Mouse (Mus musculus) neural tube, embryonic 13.5 days (tissue): ENCODE results near the gene Smchd1. TPM values are rescaled to one million over a fixed set of nuclear protein-coding genes. Genes with fewer than 3 reads are reported as not detected.

Source experiments
- ATAC-seq: fragments of 200-750 bp; cut with Nextera tagmentation; 2 replicates; pipeline ENCODE4 v1.8.0; 2017; ENCODE audit warnings: low read depth, mild to moderate bottlenecking, moderate TSS enrichment, moderate library complexity
- H3K27ac ChIP-seq: fragments of 300-500 bp; sonication (generic); replicated peaks from 2 replicates; pipeline ENCODE4 v1.5.1; 2015; ENCODE audit warnings: moderate library complexity, mild to moderate bottlenecking, inconsistent platforms
- H3K27me3 ChIP-seq: fragments of 300-500 bp; sonication (generic); 2 replicates; pipeline ENCODE4 v1.6.1; 2015; ENCODE audit warnings: mild to moderate bottlenecking, inconsistent platforms
- H3K36me3 ChIP-seq: fragments of 300-500 bp; sonication (generic); 2 replicates; pipeline ENCODE4 v1.6.1; 2015; ENCODE audit warnings: mild to moderate bottlenecking, inconsistent platforms
- H3K4me1 ChIP-seq: fragments of 300-500 bp; sonication (generic); replicated peaks from 2 replicates; pipeline ENCODE4 v1.6.1; 2015; ENCODE audit warnings: inconsistent platforms
- H3K4me2 ChIP-seq: fragments of 300-500 bp; sonication (generic); 2 replicates; pipeline ENCODE4 v1.6.1; 2015; ENCODE audit warnings: inconsistent platforms, mild to moderate bottlenecking, moderate library complexity
- H3K4me3 ChIP-seq: fragments of 300-500 bp; sonication (generic); 2 replicates; pipeline ENCODE4 v1.5.1; 2015; ENCODE audit warnings: mild to moderate bottlenecking, inconsistent platforms
- H3K9ac ChIP-seq: fragments of 300-500 bp; sonication (generic); 2 replicates; pipeline ENCODE4 v1.6.1; 2015; ENCODE audit warnings: moderate library complexity, mild to moderate bottlenecking, inconsistent platforms
- H3K9me3 ChIP-seq: fragments of 300-500 bp; sonication (generic); 2 replicates; pipeline ENCODE4 v1.6.1; 2016; ENCODE audit warnings: inconsistent platforms
- WGBS: fragments of 180-500 bp; shearing (Covaris S2); methylation state at CpG from one replicate; pipeline ENCODE4 v1.1.7; 2015; 5-methylcytosine and 5-hydroxymethylcytosine counted together
- polyA plus RNA-seq: library from polyadenylated mRNA; unstranded; fragments of >200 nt; fragmentation: Nextera tagmentation; extraction: Ambion mirVana; gene quantifications from 2 replicates; pipeline ENCODE4 v1.2.1, GENCODE M21; 2015

Gene Smchd1
- polyA plus RNA-seq, 1 experiment from 2014 or later = 34.5 TPM

- no peaks in the 10 kb centered on the region for H3K36me3 ChIP-seq
- peaks cover 22% of the 10 kb centered on the region for H3K27me3 ChIP-seq
- no peak overlapping the region for H3K4me3 ChIP-seq
- no peaks in the 10 kb centered on the region for H3K9me3 ChIP-seq
- peaks cover 30% of the 10 kb centered on the region for H3K4me1 ChIP-seq
- H3K9ac ChIP-seq = no peak overlapping the region
- WGBS = 87% methylated on average over 4 of the region's 4 CpGs
- no peak overlapping the region for H3K27ac ChIP-seq
- no peak overlapping the region for H3K4me2 ChIP-seq
- ATAC-seq = no peak
Observed at GRCm38 (mm10) chr17:71306716-71307115, 168.4 kb downstream of the Smchd1 start.

GRCm38 (mm10) chr17:71306091-71306490 lies 169.1 kb downstream of the Smchd1 start:
- Histone ChIP-seq H3K4me3 (no peak overlapping the region), H3K36me3 (no peaks in the 10 kb centered on the region), H3K4me2 (no peak overlapping the region), H3K9ac (no peak overlapping the region), H3K4me1 (peaks cover 24% of the 10 kb centered on the region), H3K9me3 (no peaks in the 10 kb centered on the region), H3K27ac (no peak overlapping the region), H3K27me3 (peaks cover 16% of the 10 kb centered on the region)
- 90% methylated on average over 6 of the region's 6 CpGs for WGBS
- no peak for ATAC-seq

GRCm38 (mm10) chr17:71303444-71303843 lies 171.7 kb downstream of the Smchd1 start:
- Histone ChIP-seq H3K27ac (no peak overlapping the region), H3K4me1 (no peaks in the 10 kb centered on the region), H3K9me3 (no peaks in the 10 kb centered on the region), H3K27me3 (no peaks in the 10 kb centered on the region), H3K36me3 (no peaks in the 10 kb centered on the region), H3K4me2 (no peak overlapping the region), H3K4me3 (no peak overlapping the region), H3K9ac (no peak overlapping the region)
- ATAC-seq = no peak
- 85% methylated on average over 6 of the region's 6 CpGs for WGBS

DNA sequence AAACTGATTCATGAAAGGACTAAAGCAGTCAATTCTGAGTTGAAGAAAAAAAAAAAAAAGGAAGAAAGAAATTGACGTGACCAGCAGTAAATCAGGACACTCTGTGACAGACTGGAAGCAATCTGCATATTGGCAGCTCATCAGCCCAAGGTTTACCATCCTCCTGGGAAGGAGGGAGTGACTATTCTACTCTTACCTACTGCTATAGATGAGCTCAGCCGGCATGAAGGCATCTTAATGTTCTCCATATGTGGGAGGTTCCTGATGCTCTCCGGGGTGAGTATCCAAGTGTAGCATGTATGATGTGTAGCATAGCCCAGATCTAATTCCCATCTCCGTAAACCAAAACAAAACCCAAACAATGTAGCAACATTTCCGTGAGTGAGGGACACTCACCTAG lies 173.7 kb downstream of the Smchd1 start:
- no peak overlapping the region for H3K4me2 ChIP-seq
- 63% methylated on average over 5 of the region's 5 CpGs for WGBS

GRCm38 (mm10) chr17:71300338-71300737 lies 174.8 kb downstream of the Smchd1 start:
- Histone ChIP-seq H3K9ac (no peak overlapping the region), H3K4me2 (no peak overlapping the region), H3K4me3 (no peak overlapping the region), H3K27ac (no peak overlapping the region), H3K36me3 (no peaks in the 10 kb centered on the region), H3K4me1 (no peaks in the 10 kb centered on the region), H3K9me3 (no peaks in the 10 kb centered on the region), H3K27me3 (no peaks in the 10 kb centered on the region)
- 92% methylated on average over 2 of the region's 2 CpGs for WGBS
- no peak for ATAC-seq

More for the DNA sequence above, 173.7 kb downstream of the Smchd1 start:
- Histone ChIP-seq H3K9me3 (no peaks in the 10 kb centered on the region), H3K27me3 (no peaks in the 10 kb centered on the region), H3K4me1 (no peaks in the 10 kb centered on the region), H3K36me3 (no peaks in the 10 kb centered on the region), H3K9ac (no peak overlapping the region), H3K27ac (no peak overlapping the region), H3K4me3 (no peak overlapping the region)
- ATAC-seq = no peak

- Histone ChIP-seq H3K4me3 (no peak overlapping the region), H3K9me3 (no peaks in the 10 kb centered on the region), H3K36me3 (no peaks in the 10 kb centered on the region), H3K4me1 (no peaks in the 10 kb centered on the region), H3K9ac (no peak overlapping the region), H3K4me2 (no peak overlapping the region), H3K27me3 (no peaks in the 10 kb centered on the region), H3K27ac (no peak overlapping the region)
- WGBS = 93% methylated on average over 4 of the region's 4 CpGs
- ATAC-seq = no peak
Observed at GRCm38 (mm10) chr17:71299879-71300278, 175.3 kb downstream of the Smchd1 start.

DNA sequence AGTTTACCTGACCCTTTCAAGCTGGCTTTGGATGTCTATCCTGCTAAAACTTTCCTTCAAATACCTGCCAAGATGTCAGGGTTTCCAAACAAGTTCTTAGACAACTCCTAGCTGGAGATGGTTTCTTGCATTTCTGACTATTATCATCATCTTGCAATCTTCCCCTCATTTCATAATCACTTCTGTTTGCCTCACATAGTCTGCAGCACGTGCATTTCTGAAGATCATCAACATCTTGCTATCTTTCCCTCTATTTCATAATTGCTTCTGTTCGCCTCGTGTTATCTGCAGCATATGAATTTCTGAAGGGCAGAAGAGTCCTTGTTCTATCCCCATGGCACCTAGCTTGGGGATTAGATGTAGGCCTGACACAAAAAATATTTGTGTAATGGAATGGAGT lies 180.6 kb downstream of the Smchd1 start:
- Histone ChIP-seq H3K4me3 (no peak overlapping the region), H3K4me2 (no peak overlapping the region), H3K4me1 (no peaks in the 10 kb centered on the region), H3K27me3 (no peaks in the 10 kb centered on the region), H3K9ac (no peak overlapping the region), H3K9me3 (no peaks in the 10 kb centered on the region), H3K36me3 (no peaks in the 10 kb centered on the region), H3K27ac (no peak overlapping the region)
- ATAC-seq = no peak
- WGBS = 86% methylated on average over 3 of the region's 3 CpGs

Other genes starting within 250 kb of the Smchd1 start
- 2.0 and 3.7 TPM in 2 replicates for gene Emilin2, start 163.4 kb downstream of the Smchd1 start, polyA plus RNA-seq
- gene Gm4707, start 15.4 kb downstream of the Smchd1 start, polyA plus RNA-seq = 1.7 and 4.7 TPM in 2 replicates
- gene Ndc80, start 51.5 kb upstream of the Smchd1 start, polyA plus RNA-seq = 8.1 and 12.1 TPM in 2 replicates
- 1.0 and 1.5 TPM in 2 replicates for gene Spdya, start 76.7 kb upstream of the Smchd1 start, polyA plus RNA-seq
- 45.6 and 49.9 TPM in 2 replicates for gene Wdr43, start 140.6 kb upstream of the Smchd1 start, polyA plus RNA-seq
- 0.15 and 0.29 TPM in 2 replicates for gene Togaram2, start 197.9 kb upstream of the Smchd1 start, polyA plus RNA-seq